Mouse (Mus musculus) neural tube, embryonic 13.5 days (tissue): ENCODE measurements around the gene Alkbh7. TPM values are rescaled to one million over a fixed set of nuclear protein-coding genes. Genes with fewer than 3 reads are reported as not detected.

Experiments used
- ATAC-seq: fragments of 200-750 bp; cut with Nextera tagmentation; 2 replicates; pipeline ENCODE4 v1.8.0; 2017; ENCODE audit warnings: low read depth, mild to moderate bottlenecking, moderate TSS enrichment, moderate library complexity
- H3K27ac ChIP-seq: fragments of 300-500 bp; sonication (generic); replicated peaks from 2 replicates; pipeline ENCODE4 v1.5.1; 2015; ENCODE audit warnings: moderate library complexity, mild to moderate bottlenecking, inconsistent platforms
- H3K27me3 ChIP-seq: fragments of 300-500 bp; sonication (generic); 2 replicates; pipeline ENCODE4 v1.6.1; 2015; ENCODE audit warnings: mild to moderate bottlenecking, inconsistent platforms
- H3K36me3 ChIP-seq: fragments of 300-500 bp; sonication (generic); 2 replicates; pipeline ENCODE4 v1.6.1; 2015; ENCODE audit warnings: mild to moderate bottlenecking, inconsistent platforms
- H3K4me1 ChIP-seq: fragments of 300-500 bp; sonication (generic); replicated peaks from 2 replicates; pipeline ENCODE4 v1.6.1; 2015; ENCODE audit warnings: inconsistent platforms
- H3K4me2 ChIP-seq: fragments of 300-500 bp; sonication (generic); 2 replicates; pipeline ENCODE4 v1.6.1; 2015; ENCODE audit warnings: inconsistent platforms, mild to moderate bottlenecking, moderate library complexity
- H3K4me3 ChIP-seq: fragments of 300-500 bp; sonication (generic); 2 replicates; pipeline ENCODE4 v1.5.1; 2015; ENCODE audit warnings: mild to moderate bottlenecking, inconsistent platforms
- H3K9ac ChIP-seq: fragments of 300-500 bp; sonication (generic); 2 replicates; pipeline ENCODE4 v1.6.1; 2015; ENCODE audit warnings: moderate library complexity, mild to moderate bottlenecking, inconsistent platforms
- H3K9me3 ChIP-seq: fragments of 300-500 bp; sonication (generic); 2 replicates; pipeline ENCODE4 v1.6.1; 2016; ENCODE audit warnings: inconsistent platforms
- WGBS: fragments of 180-500 bp; shearing (Covaris S2); methylation state at CpG from one replicate; pipeline ENCODE4 v1.1.7; 2015; 5-methylcytosine and 5-hydroxymethylcytosine counted together
- polyA plus RNA-seq: library from polyadenylated mRNA; unstranded; fragments of >200 nt; fragmentation: Nextera tagmentation; extraction: Ambion mirVana; gene quantifications from 2 replicates; pipeline ENCODE4 v1.2.1, GENCODE M21; 2015

The Alkbh7 gene
- 42.3 and 45.9 TPM in 2 replicates for polyA plus RNA-seq

DNA sequence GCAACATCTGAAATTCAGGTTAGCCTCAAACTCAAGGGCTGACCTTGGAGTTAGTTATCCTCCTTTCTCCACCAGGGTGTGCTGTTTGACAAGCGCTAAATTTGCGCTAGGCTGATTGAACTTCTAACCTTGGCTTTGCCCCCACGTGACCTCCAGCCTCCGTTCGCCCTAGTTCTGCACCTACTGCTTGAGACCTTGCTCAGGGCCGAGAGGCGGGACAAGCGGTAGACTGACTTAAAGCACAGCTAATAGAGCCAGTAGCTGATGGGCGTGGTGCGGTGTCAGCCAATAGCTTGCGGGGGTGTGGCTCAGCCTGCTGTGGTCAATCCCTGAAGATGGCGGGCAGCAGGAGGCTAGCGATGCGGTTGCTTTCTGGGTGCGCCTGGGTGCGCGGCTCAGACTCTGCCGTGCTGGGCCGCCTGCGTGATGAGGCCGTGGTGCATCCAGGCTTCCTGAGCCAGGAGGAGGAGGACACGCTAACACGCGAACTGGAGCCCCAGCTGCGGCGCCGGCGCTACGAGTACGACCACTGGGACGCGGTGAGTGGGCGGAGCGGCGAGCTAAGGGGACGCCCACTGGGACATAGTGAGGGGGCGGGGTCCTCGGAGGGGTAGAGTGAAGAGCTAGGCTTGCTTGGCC lies at the start of gene Alkbh7:
Alkbh7 (plus strand) TSS at position 311 of the 639 bp plus-strand sequence.
- Histone ChIP-seq H3K4me3 (peak within 1 kb of the TSS; percentile 75), H3K4me2 (peak within 1 kb of the TSS; percentile 70), H3K9me3 (no peaks in the 10 kb centered on the region), H3K9ac (peak within 1 kb of the TSS; percentile 77), H3K4me1 (peaks cover 20% of the 10 kb centered on the region), H3K27me3 (no peaks in the 10 kb centered on the region), H3K36me3 (peaks cover 73% of the 10 kb centered on the region), H3K27ac (peak within 1 kb of the TSS; percentile 89)
- ATAC-seq: peak; percentile 98
- WGBS: under 1% methylated on average over 38 of the region's 38 CpGs

DNA sequence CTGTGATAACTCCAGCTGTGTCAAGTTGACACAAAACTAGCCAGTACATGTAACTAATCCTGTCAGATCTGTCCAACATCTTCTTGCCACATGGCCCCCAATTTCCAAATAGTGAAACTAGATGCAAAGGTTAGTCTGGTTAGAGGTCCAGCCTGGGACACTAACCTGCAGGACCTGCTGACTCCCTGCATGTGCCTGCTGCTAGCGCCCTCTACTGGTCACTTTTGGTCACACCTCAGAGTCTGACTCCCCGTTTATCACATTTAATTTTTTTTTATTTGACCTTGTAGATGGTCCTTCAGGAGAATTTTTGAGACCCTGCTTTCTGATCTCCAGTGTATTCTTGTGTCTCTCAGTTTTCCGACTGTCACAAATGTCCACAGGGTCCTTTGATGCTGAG lies 46.2 kb upstream of the Alkbh7 start:
- no peak overlapping the region for H3K27ac ChIP-seq
- no peaks in the 10 kb centered on the region for H3K4me1 ChIP-seq
- ATAC-seq: no peak
- WGBS: 13% methylated on average over 3 of the region's 3 CpGs
- no peaks in the 10 kb centered on the region for H3K9me3 ChIP-seq
- no peaks in the 10 kb centered on the region for H3K27me3 ChIP-seq
- H3K4me2 ChIP-seq: no peak overlapping the region
- no peak overlapping the region for H3K4me3 ChIP-seq
- no peak overlapping the region for H3K9ac ChIP-seq
- no peaks in the 10 kb centered on the region for H3K36me3 ChIP-seq

DNA sequence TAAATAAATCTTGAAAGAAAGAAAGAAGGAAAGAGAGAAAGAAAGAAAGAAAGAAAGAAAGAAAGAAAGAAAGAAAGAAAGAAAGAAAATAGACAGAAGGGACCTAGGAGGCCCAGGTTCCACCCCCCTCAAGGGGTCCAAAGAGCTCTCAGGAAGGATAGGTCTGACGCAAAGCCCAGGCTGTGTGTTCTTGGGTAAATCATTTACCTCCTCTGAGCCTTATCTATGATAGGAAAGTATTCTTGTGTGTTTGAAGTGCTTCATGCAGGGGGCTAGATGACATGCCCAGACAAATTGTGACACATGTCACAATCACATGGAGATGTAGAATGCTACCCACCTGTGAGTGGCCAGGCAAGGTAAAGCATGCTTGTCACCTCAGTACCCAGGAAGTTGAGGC lies 44.5 kb upstream of the Alkbh7 start:
- no peak overlapping the region for H3K4me2 ChIP-seq
- H3K4me1 ChIP-seq: no peaks in the 10 kb centered on the region
- WGBS: 96% methylated on average over 1 of the region's 1 CpGs
- ATAC-seq: no peak
- no peaks in the 10 kb centered on the region for H3K9me3 ChIP-seq
- no peaks in the 10 kb centered on the region for H3K27me3 ChIP-seq
- H3K4me3 ChIP-seq: no peak overlapping the region
- H3K36me3 ChIP-seq: no peaks in the 10 kb centered on the region
- H3K27ac ChIP-seq: no peak overlapping the region
- no peak overlapping the region for H3K9ac ChIP-seq

DNA sequence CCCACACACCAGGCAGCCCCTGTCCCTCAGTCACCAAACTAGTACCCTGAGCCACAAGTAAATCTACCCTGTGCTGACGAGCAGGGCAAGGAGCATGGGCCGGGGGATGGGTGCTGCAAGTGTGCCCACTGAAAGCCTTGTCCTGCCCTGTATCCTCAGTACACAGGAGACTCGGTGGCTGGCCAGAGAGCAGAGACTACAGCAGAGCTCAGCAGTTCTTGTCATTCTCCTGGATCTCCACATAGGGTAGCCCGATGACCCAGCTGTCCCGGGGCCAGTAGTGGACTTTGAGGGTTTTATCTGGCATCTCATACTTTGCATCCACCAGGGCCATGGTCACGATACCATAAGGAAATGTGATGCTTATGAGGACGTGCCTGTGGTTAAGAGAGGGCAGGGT lies 42.3 kb upstream of the Alkbh7 start:
- H3K36me3 ChIP-seq: no peaks in the 10 kb centered on the region
- H3K4me3 ChIP-seq: no peak overlapping the region
- no peaks in the 10 kb centered on the region for H3K27me3 ChIP-seq
- H3K27ac ChIP-seq: no peak overlapping the region
- H3K4me2 ChIP-seq: no peak overlapping the region
- no peaks in the 10 kb centered on the region for H3K9me3 ChIP-seq
- no peak overlapping the region for H3K9ac ChIP-seq
- ATAC-seq: no peak
- WGBS: 85% methylated on average over 7 of the region's 7 CpGs
- H3K4me1 ChIP-seq: no peaks in the 10 kb centered on the region

DNA sequence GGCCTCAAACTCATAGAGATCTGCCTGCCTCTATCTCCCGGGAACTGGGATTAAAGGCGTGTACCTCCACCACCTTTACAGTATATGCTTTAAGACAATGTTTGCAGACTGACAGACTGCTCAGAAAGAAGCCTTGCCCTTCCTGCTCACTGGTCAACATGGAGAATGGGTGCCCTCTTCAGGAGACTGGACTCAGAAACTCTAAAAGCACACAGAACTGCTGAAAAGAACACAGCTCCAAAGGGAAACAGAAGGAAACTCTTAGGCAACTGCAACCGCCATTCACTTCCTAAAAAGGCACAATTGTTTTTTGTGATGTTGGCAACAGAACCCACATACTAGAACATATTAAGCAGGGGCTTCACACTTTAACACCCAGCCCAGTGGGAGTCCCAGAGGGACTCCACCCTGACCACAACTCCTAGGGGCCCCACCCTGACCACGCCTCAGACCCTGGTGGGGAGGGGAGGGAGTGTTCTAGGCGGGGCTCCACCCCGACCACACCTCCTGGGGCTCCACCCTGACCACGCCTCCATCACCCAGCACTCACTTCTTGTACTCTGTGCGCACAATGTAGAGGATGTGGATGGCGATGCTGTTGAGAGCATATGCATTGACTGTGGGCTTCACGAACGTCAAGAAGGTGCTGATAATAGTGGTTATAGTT lies 39.2 kb upstream of the Alkbh7 start:
- Histone ChIP-seq H3K9ac (no peak overlapping the region), H3K4me1 (no peaks in the 10 kb centered on the region), H3K36me3 (no peaks in the 10 kb centered on the region), H3K27ac (no peak overlapping the region), H3K9me3 (no peaks in the 10 kb centered on the region), H3K4me3 (no peak overlapping the region), H3K27me3 (no peaks in the 10 kb centered on the region), H3K4me2 (no peak overlapping the region)
- 29% methylated on average over 11 of the region's 11 CpGs for WGBS
- ATAC-seq: no peak

DNA sequence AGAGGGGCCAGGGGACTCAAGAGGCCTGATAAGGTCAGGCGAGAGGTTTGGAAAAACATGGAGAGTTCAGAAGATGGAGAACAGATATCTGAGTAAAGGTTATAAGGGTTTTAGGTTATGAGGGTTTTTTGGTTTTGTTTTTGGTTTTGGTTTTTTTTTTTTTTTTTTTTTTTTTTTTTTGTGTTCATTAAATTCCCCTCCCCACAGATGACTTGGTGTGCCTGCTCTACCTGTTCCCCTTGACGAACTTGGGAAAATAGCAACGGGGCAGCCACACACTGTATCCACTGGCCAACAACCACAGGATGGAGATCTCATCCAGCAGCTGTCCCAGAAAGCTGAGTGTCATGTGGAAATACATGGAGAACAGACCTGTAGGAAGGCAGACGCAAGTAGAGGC lies 38.5 kb upstream of the Alkbh7 start:
- no peak overlapping the region for H3K9ac ChIP-seq
- no peaks in the 10 kb centered on the region for H3K27me3 ChIP-seq
- no peak for ATAC-seq
- no peak overlapping the region for H3K4me3 ChIP-seq
- no peak overlapping the region for H3K27ac ChIP-seq
- 85% methylated on average over 4 of the region's 4 CpGs for WGBS
- no peaks in the 10 kb centered on the region for H3K9me3 ChIP-seq
- H3K4me1 ChIP-seq: no peaks in the 10 kb centered on the region
- H3K36me3 ChIP-seq: no peaks in the 10 kb centered on the region
- no peak overlapping the region for H3K4me2 ChIP-seq

DNA sequence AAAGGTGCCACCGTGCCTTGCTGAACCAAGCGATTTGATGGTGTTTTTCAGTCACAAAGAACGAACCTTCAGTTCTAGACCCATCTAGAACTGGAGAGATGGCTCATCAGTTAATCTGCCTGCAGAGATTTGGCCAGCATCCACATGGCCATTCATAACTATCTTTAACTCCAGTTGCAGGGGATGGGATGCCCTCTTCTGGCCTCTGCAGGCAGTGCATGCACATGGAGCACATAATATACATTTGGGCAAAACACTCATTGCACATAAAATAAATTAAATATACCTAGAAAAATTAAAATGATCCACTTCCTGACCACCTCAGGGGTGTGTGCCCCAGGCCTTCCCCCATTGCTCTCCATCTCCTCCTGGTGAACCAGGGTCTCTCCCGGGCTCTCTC lies 35.3 kb upstream of the Alkbh7 start:
- Histone ChIP-seq H3K27ac (no peak overlapping the region), H3K36me3 (no peaks in the 10 kb centered on the region)

DNA sequence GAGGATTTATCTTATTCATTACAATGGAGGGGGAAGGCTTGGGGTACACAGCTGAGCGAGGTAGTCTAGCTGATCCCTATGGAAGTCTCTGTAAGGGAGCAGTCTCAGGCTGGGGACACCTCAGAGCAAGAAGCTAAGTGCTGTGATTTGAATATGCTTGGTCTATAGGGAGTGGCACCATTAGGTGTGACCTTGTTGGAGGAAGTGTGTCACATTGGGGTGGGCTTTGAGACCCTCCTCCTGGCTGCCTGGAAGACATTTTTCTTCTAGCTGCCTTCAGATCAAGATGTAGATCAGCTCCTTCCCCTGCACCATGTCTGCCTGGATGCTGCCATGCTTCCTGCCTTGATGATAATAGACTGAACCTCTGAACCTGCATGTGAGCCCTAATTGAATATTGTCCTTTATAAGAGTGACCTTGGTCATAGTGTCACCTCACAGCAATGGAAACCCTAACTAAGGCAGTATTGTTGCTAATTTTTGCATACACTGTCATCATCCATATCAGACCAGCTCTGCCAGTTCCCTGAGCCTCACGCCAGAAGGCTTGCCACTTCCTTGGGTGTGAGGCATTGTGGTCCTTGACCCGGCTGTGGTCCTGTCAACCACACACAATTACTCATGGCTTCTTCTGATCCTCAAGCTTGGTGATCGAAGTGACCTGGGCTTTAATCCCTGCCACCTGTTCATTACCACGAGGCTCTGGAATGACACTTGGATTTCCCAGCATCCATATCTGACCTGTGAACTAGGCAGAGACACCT lies 34.3 kb upstream of the Alkbh7 start:
- H3K4me1 ChIP-seq: no peaks in the 10 kb centered on the region
- no peak overlapping the region for H3K9ac ChIP-seq
- no peak overlapping the region for H3K4me2 ChIP-seq
- no peak for ATAC-seq
- no peak overlapping the region for H3K4me3 ChIP-seq
- no peaks in the 10 kb centered on the region for H3K36me3 ChIP-seq
- 86% methylated on average over 5 of the region's 5 CpGs for WGBS
- H3K9me3 ChIP-seq: no peaks in the 10 kb centered on the region
- H3K27me3 ChIP-seq: no peaks in the 10 kb centered on the region
- H3K27ac ChIP-seq: no peak overlapping the region

More for the DNA sequence above, 35.3 kb upstream of the Alkbh7 start:
- Histone ChIP-seq H3K9me3 (no peaks in the 10 kb centered on the region), H3K4me2 (no peak overlapping the region), H3K4me1 (no peaks in the 10 kb centered on the region), H3K27me3 (no peaks in the 10 kb centered on the region), H3K9ac (no peak overlapping the region), H3K4me3 (no peak overlapping the region)
- ATAC-seq: no peak
- 88% methylated on average over 4 of the region's 4 CpGs for WGBS

DNA sequence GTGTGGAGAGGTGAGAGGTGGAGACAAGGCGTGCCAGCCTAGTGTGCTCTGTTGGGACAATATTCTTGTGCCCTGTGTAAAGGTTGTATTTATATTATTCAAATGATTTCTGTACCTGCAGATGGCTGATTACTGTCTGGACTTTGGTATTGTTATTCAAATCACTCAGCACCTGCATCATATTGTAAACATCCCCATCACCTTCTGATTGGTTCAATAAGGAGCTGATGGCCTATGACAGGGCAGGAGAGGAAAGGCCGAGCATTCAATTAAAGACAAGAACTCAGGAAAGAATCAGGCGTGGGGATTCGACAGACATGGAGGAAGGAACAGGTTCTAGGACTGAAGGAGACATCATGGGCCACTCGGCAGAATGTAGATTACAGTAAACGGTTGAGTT lies 33.5 kb upstream of the Alkbh7 start:
- no peaks in the 10 kb centered on the region for H3K4me1 ChIP-seq
- 86% methylated on average over 6 of the region's 6 CpGs for WGBS
- no peak overlapping the region for H3K4me2 ChIP-seq
- no peak overlapping the region for H3K9ac ChIP-seq
- H3K36me3 ChIP-seq: no peaks in the 10 kb centered on the region
- H3K27me3 ChIP-seq: no peaks in the 10 kb centered on the region
- ATAC-seq: no peak
- H3K27ac ChIP-seq: no peak overlapping the region
- no peak overlapping the region for H3K4me3 ChIP-seq
- no peaks in the 10 kb centered on the region for H3K9me3 ChIP-seq

DNA sequence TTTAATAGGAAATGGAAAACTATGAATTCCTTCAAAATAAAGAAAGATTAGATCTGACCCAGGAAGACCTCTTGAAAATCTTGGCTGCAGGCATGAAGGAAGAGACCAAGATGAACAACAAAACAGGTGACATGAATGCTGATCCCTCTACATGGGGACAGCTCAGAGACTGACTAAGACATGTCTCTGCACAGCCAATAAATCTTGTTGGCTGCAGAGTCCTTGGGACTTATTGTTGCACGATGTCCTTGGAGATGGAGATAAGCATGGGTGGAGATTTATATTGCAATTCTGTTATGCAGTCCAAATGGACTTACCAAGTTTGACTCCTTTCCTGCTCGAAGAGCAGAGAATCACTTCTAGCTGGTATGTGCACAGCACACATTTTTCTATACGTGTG lies 27.8 kb upstream of the Alkbh7 start:
- H3K9me3 ChIP-seq: no peaks in the 10 kb centered on the region
- no peaks in the 10 kb centered on the region; the same call in 1 of the 2 replicates for H3K27me3 ChIP-seq
- no peak overlapping the region for H3K27ac ChIP-seq
- no peak overlapping the region for H3K4me2 ChIP-seq
- no peaks in the 10 kb centered on the region for H3K4me1 ChIP-seq
- no peak for ATAC-seq
- H3K36me3 ChIP-seq: no peaks in the 10 kb centered on the region
- no peak overlapping the region for H3K9ac ChIP-seq
- H3K4me3 ChIP-seq: no peak overlapping the region
- 73% methylated on average over 3 of the region's 3 CpGs for whole genome bisulfite sequencing

DNA sequence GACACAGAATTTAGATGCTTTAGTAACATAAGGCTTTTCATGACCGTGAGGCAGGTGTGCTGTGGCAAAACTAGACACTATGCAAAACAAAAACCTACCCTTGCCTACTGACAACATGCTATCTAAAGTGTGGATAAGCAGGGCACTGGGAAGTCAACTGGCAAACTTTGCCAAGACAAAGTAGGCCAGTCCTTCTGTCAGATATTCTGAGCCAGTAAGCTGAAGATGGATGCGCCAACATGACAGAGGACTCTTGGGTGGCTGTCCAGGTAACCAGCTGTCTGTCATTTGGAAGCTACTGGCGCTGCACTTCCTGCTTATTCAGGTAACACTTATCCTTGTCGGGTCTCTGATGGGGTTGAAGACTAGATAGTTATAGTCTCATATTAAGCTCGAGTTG lies 27.1 kb upstream of the Alkbh7 start:
- Histone ChIP-seq H3K27ac (no peak overlapping the region), H3K4me2 (no peak overlapping the region), H3K9ac (no peak overlapping the region), H3K27me3 (no peaks in the 10 kb centered on the region; the same call in 1 of the 2 replicates), H3K4me3 (no peak overlapping the region), H3K9me3 (no peaks in the 10 kb centered on the region), H3K36me3 (no peaks in the 10 kb centered on the region), H3K4me1 (no peaks in the 10 kb centered on the region)
- no peak for ATAC-seq
- 65% methylated on average over 5 of the region's 5 CpGs for WGBS

DNA sequence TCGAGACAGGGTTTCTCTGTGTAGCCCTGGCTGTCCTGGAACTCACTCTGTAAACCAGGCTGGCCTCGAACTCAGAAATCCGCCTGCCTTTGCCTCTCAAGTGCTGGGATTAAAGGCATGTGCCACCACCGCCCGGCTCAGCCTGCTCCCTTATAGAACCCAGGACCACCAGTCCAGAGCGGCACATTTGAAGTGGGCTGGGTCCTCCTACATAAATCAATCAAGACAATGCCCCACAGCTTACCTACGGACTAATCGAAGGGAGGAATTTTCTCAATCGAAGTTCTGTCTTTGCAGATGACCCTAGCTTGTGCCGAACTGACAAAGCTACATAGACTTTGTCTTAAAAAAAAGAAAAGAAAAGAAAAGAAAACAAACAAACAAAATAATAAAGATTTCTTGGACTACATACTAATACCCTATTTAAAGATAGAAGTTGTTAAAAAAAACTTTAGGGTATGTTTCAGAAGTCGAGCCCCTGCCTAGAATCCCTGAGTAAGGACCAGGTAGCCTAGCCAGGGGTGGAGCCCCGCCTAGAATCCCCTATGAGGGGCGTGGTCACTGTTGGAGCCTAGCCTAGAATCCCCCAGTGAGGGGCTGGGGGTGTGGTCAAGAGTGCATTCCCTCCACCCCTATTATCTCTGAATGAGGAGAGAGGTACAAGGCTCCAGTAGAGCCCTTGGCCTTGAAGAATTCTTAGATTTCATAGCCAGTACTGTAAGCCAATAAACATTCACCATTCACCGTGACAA lies 23.0 kb upstream of the Alkbh7 start:
- Histone ChIP-seq H3K4me1 (no peaks in the 10 kb centered on the region), H3K27ac (no peak overlapping the region), H3K4me3 (no peak overlapping the region), H3K27me3 (no peaks in the 10 kb centered on the region; the same call in 1 of the 2 replicates), H3K9ac (no peak overlapping the region), H3K36me3 (no peaks in the 10 kb centered on the region), H3K4me2 (no peak overlapping the region), H3K9me3 (no peaks in the 10 kb centered on the region)
- no peak for ATAC-seq
- 66% methylated on average over 13 of the region's 14 CpGs for WGBS
